Mouse (Mus musculus) small intestine, adult 2 months (tissue): Measurements from ENCODE around the gene Insl3. TPM values are rescaled to one million over a fixed set of nuclear protein-coding genes. Genes with fewer than 3 reads are reported as not detected.

Experiments
- H3K27ac ChIP-seq: fragments of 200-500 bp; 2 replicates; pipeline ENCODE4 v1.5.1; 2012; ENCODE audit warnings: low read depth, low read length, control low read depth, inconsistent platforms; ENCODE audit not compliant: insufficient read depth
- H3K27me3 ChIP-seq: fragments of 200-500 bp; 2 replicates; pipeline ENCODE4 v1.6.1; 2012; ENCODE audit warnings: mild to moderate bottlenecking, moderate library complexity, low read length, inconsistent platforms; ENCODE audit not compliant: control insufficient read depth, insufficient read depth
- H3K36me3 ChIP-seq: fragments of 200-500 bp; 2 replicates; pipeline ENCODE4 v1.6.1; 2012; ENCODE audit warnings: mild to moderate bottlenecking, low read length, control low read depth, inconsistent platforms; ENCODE audit not compliant: control insufficient read depth, insufficient read depth
- H3K4me1 ChIP-seq: fragments of 200-500 bp; 2 replicates; pipeline ENCODE4 v1.6.1; 2012; ENCODE audit warnings: low read length, inconsistent platforms, mixed read lengths; ENCODE audit not compliant: control insufficient read depth, insufficient read depth, insufficient read length
- H3K4me3 ChIP-seq: fragments of 200-500 bp; 2 replicates; pipeline ENCODE4 v1.5.1; 2012; ENCODE audit warnings: low read depth, mild to moderate bottlenecking, control low read depth, inconsistent platforms, low read length, moderate library complexity
- CTCF ChIP-seq: fragments of 200-500 bp; IDR thresholded peaks from 2 replicates; pipeline ENCODE4 v1.5.1; 2012; ENCODE audit warnings: low read depth, mild to moderate bottlenecking, control low read depth, inconsistent platforms, low read length, moderate library complexity, mixed read lengths; ENCODE audit not compliant: insufficient replicate concordance, insufficient read length; ENCODE audit errors: extremely low read depth
- POLR2A ChIP-seq: fragments of 200-500 bp; IDR thresholded peaks from 2 replicates; pipeline ENCODE4 v1.6.1; 2012; ENCODE audit warnings: low read depth, mild to moderate bottlenecking, control low read depth, inconsistent platforms, low read length, moderate library complexity
- WGBS: fragments of 180-500 bp; shearing (Covaris S2); methylation state at CpG from one replicate; pipeline ENCODE4 v1.1.7; 2018; 5-methylcytosine and 5-hydroxymethylcytosine counted together
- polyA plus RNA-seq: library from polyadenylated mRNA; depleted of rRNA; stranded (reverse); fragments of >200 nt; gene quantifications from 2 replicates; pipeline ENCODE4 v1.2.3, GENCODE M21; 2012

Insl3 gene
- polyA plus RNA-seq, 1 experiment = 30.2 TPM

- H3K4me1 ChIP-seq = peaks cover 5% of the 10 kb centered on the region
- no peak for TF ChIP-seq CTCF
- no peak for TF ChIP-seq POLR2A
- H3K36me3 ChIP-seq = peaks cover 1% of the 10 kb centered on the region; the same call in 1 of the 2 replicates
- WGBS = 79% methylated on average over 16 of the region's 16 CpGs
- no peak overlapping the region for H3K27ac ChIP-seq
- peak overlapping the region; percentile 30 for H3K4me3 ChIP-seq
- H3K27me3 ChIP-seq = no peaks in the 10 kb centered on the region
Measured at GRCm38 (mm10) chr8:71679116-71679515, 9.9 kb upstream of the Insl3 start.

GRCm38 (mm10) chr8:71679550-71680168 is 9.4 kb upstream of the Insl3 start:
- Histone ChIP-seq H3K4me3 (peak overlapping the region; percentile 30), H3K4me1 (peaks cover 5% of the 10 kb centered on the region), H3K27me3 (no peaks in the 10 kb centered on the region), H3K27ac (no peak overlapping the region), H3K36me3 (peaks cover 1% of the 10 kb centered on the region; the same call in 1 of the 2 replicates)
- no peak for TF ChIP-seq CTCF
- no peak for TF ChIP-seq POLR2A
- WGBS = 61% methylated on average over 46 of the region's 46 CpGs

GRCm38 (mm10) chr8:71680471-71680870 is 8.5 kb upstream of the Insl3 start:
- WGBS = 82% methylated on average over 21 of the region's 21 CpGs

GRCm38 (mm10) chr8:71681369-71681915 is 7.6 kb upstream of the Insl3 start:
- WGBS = 72% methylated on average over 18 of the region's 18 CpGs
- Histone ChIP-seq H3K4me1 (peaks cover 12% of the 10 kb centered on the region), H3K27ac (no peak overlapping the region), H3K36me3 (peaks cover 1% of the 10 kb centered on the region; the same call in 1 of the 2 replicates), H3K27me3 (no peaks in the 10 kb centered on the region), H3K4me3 (no peak overlapping the region)
- TF ChIP-seq POLR2A (no peak), CTCF (no peak)

More at GRCm38 (mm10) chr8:71680471-71680870, 8.5 kb upstream of the Insl3 start:
- Histone ChIP-seq H3K4me3 (no peak overlapping the region), H3K4me1 (peaks cover 5% of the 10 kb centered on the region), H3K27me3 (no peaks in the 10 kb centered on the region), H3K27ac (no peak overlapping the region), H3K36me3 (peaks cover 1% of the 10 kb centered on the region; the same call in 1 of the 2 replicates)
- TF ChIP-seq CTCF = no peak
- no peak for TF ChIP-seq POLR2A

- Histone ChIP-seq H3K36me3 (peaks cover 1% of the 10 kb centered on the region; the same call in 1 of the 2 replicates), H3K4me1 (peaks cover 15% of the 10 kb centered on the region), H3K27ac (no peak overlapping the region), H3K4me3 (no peak overlapping the region), H3K27me3 (peaks cover 3% of the 10 kb centered on the region)
- 83% methylated on average over 12 of the region's 12 CpGs for WGBS
- TF ChIP-seq CTCF (no peak), POLR2A (no peak)
Measured at GRCm38 (mm10) chr8:71682832-71683231, 6.2 kb upstream of the Insl3 start.

- Histone ChIP-seq H3K4me1 (peaks cover 15% of the 10 kb centered on the region), H3K27me3 (peaks cover 5% of the 10 kb centered on the region), H3K36me3 (peaks cover 1% of the 10 kb centered on the region; the same call in 1 of the 2 replicates), H3K4me3 (no peak overlapping the region), H3K27ac (no peak overlapping the region)
- WGBS = 61% methylated on average over 10 of the region's 10 CpGs
- TF ChIP-seq CTCF (no peak), POLR2A (no peak)
Measured at GRCm38 (mm10) chr8:71684701-71685100, 4.3 kb upstream of the Insl3 start.

GRCm38 (mm10) chr8:71685573-71685972 is 3.4 kb upstream of the Insl3 start:
- Histone ChIP-seq H3K27ac (no peak overlapping the region), H3K4me3 (peak overlapping the region; percentile 21; the same call in 1 of the 2 replicates), H3K4me1 (peaks cover 15% of the 10 kb centered on the region), H3K27me3 (peaks cover 5% of the 10 kb centered on the region), H3K36me3 (peaks cover 6% of the 10 kb centered on the region)
- 22% methylated on average over 29 of the region's 29 CpGs for WGBS
- no peak for TF ChIP-seq POLR2A
- peak; percentile 28; the same call in 1 of the 2 replicates for TF ChIP-seq CTCF
